Mouse (Mus musculus): ENCODE data around the gene Heg1.

- TF ChIP-seq CTCF (IDR thresholded peaks at IDR 0.05) (no peak), EP300 (IDR thresholded peaks at IDR 0.05) (no peak)
These were observed 98.5 kb downstream of the Heg1 start for GRCm38 (mm10) chr16:33782729-33783091.
